Mouse (Mus musculus): ENCODE results near the gene Mustn1. TPM values are rescaled to one million over a fixed set of nuclear protein-coding genes. Genes with fewer than 3 reads are reported as not detected.

The Mustn1 gene
- polyA plus RNA-seq, 1 experiment = 4.9 TPM

DNA sequence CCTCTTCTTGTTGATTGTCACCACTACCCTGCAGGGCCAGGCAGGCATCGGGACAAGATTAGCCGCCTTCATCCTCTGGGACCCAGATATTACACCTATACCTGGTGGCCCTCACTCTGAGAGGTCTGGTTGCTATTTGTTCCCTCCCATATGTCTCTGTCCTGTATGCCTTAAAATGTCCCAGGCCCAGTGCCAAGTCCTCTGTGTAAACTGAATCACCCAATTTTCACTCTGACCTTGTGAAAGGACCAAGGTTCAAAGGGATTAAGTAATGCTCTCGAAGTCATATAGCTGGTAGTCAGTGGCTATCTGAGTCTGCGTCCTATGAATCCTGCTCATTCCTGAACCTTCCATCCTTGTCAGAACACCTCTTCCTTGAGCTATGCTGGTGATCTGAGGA is 51.4 kb downstream of the Mustn1 start:
- H3K4me1 ChIP-seq (ENCODE audit: control insufficient read depth, insufficient read depth, insufficient read length) = no peaks in the 10 kb centered on the region
- H3K36me3 ChIP-seq (ENCODE audit: control insufficient read depth, insufficient read depth, low read length) = no peaks in the 10 kb centered on the region
- H3K4me3 ChIP-seq (ENCODE audit: extremely low read depth, insufficient read depth, insufficient read length) = no peak overlapping the region
- TF ChIP-seq CTCF (IDR thresholded peaks at IDR 0.05; ENCODE audit: extremely low read depth, insufficient read depth, insufficient read length, insufficient replicate concordance) = no peak
- TF ChIP-seq POLR2A (IDR thresholded peaks at IDR 0.05; ENCODE audit: low read depth, low read length) = no peak
- DNase-seq (ENCODE audit: low read depth in 1 of 2, low spot score in 2 of 2) = no peak
- H3K27me3 ChIP-seq (ENCODE audit: control insufficient read depth, insufficient read depth, low read length) = no peaks in the 10 kb centered on the region
- 90% methylated on average over 4 of the region's 4 CpGs for WGBS
- H3K27ac ChIP-seq (ENCODE audit: insufficient read depth, low read length) = no peak overlapping the region

Other genes starting within 250 kb of the Mustn1 start
- gene Rft1, start 224.8 kb upstream of the Mustn1 start, polyA plus RNA-seq (2012; rRNA removed) = 8.5 and 8.6 TPM in 2 replicates
- 1.2 and 1.3 TPM in 2 replicates for gene Sfmbt1, start 164.4 kb upstream of the Mustn1 start, polyA plus RNA-seq (2012; rRNA removed)
- 13.0 and 18.0 TPM in 2 replicates for gene Tmem110, start 53.6 kb upstream of the Mustn1 start, polyA plus RNA-seq (2012; rRNA removed)
- gene Itih4, start 7.3 kb downstream of the Mustn1 start, polyA plus RNA-seq (2012; rRNA removed) = 0.50 and 1.2 TPM in 2 replicates
- gene Itih3, start 44.6 kb downstream of the Mustn1 start, polyA plus RNA-seq (2012; rRNA removed) = 1.4 TPM in 2 replicates
- 0.02 TPM in 1 of 2 replicates, not detected in the other for gene Itih1, start 64.1 kb downstream of the Mustn1 start, polyA plus RNA-seq (2012; rRNA removed)
- gene Nek4, start 72.2 kb downstream of the Mustn1 start, polyA plus RNA-seq (2012; rRNA removed) = 1.7 and 2.0 TPM in 2 replicates
- gene Glt8d1, start 122.2 kb downstream of the Mustn1 start, polyA plus RNA-seq (2012; rRNA removed) = 5.4 and 7.4 TPM in 2 replicates
- 49.4 and 50.8 TPM in 2 replicates for gene Spcs1, start 122.5 kb downstream of the Mustn1 start, polyA plus RNA-seq (2012; rRNA removed)
- 9.2 and 14.4 TPM in 2 replicates for gene Pbrm1, start 139.9 kb downstream of the Mustn1 start, polyA plus RNA-seq (2012; rRNA removed)
- 13.0 and 16.3 TPM in 2 replicates for gene Gnl3, start 140.0 kb downstream of the Mustn1 start, polyA plus RNA-seq (2012; rRNA removed)
- gene Smim4, start 249.8 kb downstream of the Mustn1 start, polyA plus RNA-seq (2012; rRNA removed) = 33.3 and 44.2 TPM in 2 replicates